Mouse (Mus musculus) mature B cell (primary cell): ENCODE data around the gene Gm28374.

ENCODE experiments used
- in situ Hi-C: fragments of 300-500 bp; cut with MboI; formaldehyde crosslinking; loops from 2 replicates; pipeline ENCODE4 v1.14.3; 2019

The Gm28374 gene

DNA sequence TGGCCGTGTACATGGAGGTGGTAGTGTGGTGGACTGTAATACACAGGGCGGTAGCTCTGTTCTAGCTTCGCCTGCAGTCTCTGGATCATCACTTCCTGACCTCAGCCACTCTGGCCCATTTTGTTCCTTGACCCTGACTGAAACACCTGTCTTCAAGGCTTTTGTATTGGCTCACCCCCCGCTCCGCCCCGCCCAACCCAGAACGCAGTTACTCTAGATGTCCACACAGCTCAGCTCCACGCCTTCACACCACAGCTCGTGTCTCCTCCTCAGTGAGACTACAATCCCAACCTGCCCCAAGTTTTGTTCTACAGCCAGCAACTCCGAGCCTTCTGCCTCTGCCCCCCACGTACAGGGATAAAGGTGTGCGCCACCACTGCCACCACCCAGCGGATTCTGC is 6.8 kb upstream of the Gm28374 start:
- in situ Hi-C loops, result no loop called here

DNA sequence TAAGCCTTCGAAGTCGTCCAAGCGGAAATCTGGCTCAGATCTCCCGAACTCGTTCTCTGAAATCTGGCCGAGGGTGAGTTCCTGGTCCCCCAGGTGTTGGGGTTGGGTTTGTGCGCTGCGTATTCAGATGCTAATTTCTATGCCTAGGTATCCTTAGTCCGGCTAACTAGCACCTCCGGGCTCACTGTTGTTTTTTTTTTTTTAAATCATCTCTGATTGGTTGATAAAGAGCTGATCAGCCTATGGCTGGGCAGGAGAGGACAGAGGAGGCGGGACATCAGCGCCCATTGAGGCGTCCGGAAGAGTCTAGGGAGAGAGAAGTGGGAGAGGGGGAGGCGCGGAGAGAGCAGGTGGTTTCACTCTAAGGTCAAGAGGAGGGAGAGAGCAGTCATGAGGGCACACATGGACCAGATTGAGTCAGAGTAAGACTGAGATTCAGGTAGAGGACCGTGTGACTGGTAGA is 3.4 kb upstream of the Gm28374 start:
- in situ Hi-C loops, result no loop called here

DNA sequence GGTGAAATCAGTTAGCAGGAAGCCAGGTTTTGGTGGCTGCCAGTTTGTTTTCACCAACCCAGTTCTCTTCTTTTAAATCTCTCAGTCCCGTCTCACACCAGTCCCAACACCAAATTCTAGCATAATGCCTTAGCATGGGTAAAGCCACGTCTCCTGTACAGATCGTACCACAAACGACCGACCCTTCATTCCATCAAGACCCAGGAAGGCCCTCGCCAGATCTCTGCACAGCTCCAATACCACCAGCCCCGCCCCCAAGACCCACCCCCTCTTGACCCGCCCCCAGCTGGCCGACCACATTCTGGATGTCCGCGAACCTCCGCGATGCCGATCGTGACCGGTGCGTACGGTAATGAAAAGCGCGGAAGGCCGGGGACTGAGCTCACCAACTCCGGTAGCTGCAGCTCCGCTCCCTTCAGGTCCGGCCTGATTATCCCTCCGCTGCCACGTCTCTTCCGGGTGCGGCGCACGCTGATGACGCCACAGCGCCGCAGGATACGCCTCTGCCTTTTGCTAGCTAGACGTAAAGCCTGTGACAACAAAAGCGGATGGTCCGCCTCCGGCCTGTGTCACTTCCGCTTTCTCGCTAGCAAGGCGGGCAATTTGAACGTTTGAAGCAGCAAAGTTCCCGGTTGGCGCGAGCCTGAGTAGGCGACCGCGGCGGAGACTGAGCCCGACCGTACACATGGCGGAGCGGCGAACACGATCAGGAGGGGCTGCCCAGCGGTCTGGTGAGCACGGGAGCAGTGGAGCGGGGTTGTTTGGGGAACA is 2.6 kb upstream of the Gm28374 start, which contains the start of the genes Zfpl1 and Cdca5:
Zfpl1 (minus strand) TSS at position 479 of the 771 bp plus-strand sequence.
Cdca5 (plus strand) TSS at position 506 of the 771 bp plus-strand sequence.
- in situ Hi-C loops, result no loop called here

DNA sequence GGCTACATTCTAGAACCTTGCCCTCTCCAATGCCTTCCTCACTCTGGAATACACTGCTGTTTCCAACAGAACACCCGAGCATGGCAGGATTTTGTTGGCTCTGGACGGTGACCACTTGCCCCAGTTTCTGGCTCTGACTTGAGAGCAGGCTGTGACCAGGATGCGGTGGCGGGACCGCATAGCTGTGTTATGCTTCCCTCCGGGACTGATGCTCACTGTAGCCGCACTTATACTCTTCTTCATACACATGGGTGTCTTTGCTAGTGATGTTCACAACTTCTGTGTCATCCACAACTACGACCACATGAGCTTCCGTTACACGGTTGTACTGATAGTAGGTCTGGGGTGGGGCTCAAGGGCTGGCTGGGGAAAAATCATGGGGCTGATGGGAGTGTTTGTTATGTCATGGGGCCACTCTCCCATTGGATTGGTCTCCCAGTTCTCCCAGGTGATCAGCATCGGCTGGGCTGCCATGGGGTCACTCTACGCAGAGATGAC is 2.0 kb downstream of the Gm28374 start, which contains the start of gene Tmem262:
Tmem262 (plus strand) TSS at position 51 of the 498 bp plus-strand sequence.
- in situ Hi-C loops, result no loop called here

DNA sequence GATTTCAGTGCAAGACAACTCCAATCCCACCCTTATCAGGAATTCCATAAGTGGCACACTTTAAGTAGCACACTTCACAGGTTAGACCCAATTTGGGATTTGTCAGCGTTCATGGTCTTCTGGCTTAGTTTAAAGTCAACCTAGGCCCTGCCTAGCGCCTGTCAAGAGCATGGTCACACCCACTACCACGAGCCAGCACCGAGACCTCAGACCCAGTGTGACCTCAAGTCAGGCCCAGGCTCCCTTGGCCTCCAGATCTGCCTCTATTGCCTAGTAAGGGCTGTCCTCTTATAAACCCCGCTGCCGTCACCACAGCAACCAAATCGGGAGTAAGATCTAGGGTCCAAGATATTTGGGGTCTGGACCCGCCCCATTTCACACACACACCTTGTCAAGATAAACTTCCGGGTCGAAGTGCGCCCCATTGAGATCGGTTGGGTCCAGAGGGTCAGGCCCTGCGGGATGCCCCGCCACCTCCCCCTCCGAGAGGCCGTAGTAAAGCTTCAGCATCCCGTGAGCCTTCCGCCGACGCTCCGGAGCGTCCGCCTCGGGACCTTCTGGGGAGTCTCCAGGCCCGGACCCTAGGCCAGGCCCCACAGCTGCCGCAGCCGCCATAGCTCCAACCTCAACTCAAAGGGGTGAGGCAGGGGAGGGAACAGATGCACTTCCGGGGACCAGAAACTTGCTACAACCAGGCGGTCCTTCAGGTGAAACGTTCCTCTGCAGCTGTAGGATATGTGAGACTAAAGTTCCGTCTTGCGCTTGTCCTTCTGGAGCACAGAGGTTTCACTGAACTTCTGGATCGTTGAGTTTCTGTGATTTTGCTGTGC is 5.3 kb downstream of the Gm28374 start, which contains the start of gene Vps51:
Vps51 (minus strand) TSS at position 668 of the 830 bp plus-strand sequence.
- in situ Hi-C loops, result no loop called here

DNA sequence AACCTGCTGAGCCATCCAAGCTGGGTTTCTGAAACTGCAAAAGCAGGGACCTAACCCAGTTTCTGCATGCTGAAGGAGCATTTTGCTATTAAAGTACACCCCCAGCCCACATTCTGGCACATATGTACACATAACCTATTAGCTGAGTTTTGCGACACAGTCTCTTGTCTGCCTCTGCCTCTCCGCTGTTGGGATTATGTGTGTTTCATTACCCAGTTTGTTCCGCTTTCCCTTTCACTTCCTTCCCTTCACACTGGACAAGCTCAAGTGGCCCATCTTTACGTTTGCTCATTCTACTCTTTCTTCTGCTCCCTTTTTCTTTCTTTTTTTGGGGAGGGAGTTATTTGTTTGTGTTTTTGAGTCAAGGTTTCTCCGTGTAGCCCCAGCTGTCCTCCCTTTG is 8.2 kb downstream of the Gm28374 start:
- in situ Hi-C loops, result no loop called here

DNA sequence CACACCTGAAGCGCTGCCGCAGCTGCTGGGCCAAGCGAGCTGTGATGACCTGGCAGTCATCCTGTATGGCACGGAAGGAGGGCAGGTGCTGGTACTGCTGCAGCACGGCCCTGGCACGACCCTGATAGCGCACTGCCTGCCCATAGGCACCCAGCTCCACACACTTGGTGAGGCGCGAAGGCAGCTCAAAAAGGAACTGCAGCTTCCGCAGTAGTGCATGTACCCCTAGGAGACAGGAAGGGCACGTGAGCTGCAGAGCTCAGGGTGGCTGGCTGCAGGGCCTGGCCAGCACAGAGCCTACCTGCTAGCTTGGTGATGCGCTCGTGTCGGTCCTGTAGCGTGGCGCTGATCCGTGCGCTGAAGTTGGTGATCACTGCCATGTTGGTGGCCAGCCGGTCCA is 10.8 kb downstream of the Gm28374 start:
- in situ Hi-C loops, result no loop called here

DNA sequence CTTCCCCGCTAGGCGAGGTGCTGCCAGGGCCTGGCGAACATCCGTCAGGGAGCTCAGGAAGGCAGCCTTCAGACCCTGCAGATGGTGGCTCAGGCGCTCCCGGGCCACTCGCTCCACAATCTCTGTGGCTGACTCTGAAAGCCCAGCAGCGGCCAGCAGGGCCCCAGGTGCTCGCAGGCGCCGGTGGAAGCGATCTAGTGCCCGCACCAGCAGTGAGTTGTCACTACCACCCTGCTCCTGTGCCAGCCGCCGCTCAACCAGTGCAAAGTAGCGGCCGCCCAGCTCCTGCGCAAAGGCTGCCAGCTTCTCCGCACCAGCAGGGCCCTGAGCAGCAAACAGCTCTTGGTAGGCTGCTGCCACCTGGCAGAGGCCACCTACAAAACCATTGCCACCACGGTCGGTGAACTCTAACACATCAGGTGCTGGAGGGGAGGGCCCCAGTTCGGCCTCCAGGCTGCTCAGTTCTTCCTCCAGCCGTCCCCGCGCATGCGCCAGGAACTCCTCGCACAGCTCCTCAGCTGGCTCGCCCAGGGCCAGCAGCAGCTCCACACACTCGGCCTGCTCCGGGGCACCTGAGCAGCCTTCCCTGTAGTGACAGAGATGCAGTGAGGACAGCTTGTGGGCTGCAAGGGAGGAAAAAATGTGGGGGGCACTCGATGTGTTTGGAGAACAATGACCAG is 11.3 kb downstream of the Gm28374 start:
- in situ Hi-C loops, result no loop called here

DNA sequence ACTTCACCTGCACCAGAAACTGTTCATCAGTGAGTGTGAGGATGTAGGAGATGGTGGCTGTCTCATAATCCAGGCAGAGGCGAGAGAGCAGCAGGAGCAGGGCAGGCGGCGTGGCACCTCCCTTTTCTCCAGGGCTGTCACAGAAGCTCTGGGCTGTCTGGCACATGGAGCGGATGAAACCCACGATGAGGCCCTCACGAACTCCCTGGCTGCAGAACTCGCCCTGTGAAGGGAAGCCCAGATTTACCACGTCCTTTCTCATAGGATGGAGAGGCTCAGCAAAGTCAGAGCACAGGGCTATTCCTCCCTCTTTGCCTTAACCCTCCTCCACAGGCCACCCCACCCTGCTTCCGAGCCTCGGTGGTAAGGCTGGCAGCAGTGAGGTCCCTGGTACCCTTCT is 12.2 kb downstream of the Gm28374 start:
- in situ Hi-C loops, result no loop called here

DNA sequence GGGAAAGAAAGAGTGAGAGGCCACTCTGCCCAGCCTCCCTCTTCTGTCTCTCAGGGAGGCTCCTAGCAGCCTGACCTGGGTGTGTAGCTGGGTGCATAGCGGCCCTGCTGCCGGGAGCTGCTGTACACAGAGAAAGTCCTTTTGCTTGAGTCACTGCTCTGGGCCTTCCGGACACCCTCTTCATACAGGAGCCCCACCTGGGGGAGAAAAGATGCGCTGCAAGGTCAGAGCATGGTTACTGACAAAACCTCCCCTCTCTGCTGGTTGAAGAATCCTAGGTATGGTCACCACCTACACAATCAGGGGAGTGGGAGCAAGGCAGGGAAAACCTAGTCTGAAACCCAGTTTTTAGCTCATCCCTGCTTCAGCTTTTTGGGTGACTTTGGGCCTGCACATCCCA is 13.1 kb downstream of the Gm28374 start:
- in situ Hi-C loops, result no loop called here

DNA sequence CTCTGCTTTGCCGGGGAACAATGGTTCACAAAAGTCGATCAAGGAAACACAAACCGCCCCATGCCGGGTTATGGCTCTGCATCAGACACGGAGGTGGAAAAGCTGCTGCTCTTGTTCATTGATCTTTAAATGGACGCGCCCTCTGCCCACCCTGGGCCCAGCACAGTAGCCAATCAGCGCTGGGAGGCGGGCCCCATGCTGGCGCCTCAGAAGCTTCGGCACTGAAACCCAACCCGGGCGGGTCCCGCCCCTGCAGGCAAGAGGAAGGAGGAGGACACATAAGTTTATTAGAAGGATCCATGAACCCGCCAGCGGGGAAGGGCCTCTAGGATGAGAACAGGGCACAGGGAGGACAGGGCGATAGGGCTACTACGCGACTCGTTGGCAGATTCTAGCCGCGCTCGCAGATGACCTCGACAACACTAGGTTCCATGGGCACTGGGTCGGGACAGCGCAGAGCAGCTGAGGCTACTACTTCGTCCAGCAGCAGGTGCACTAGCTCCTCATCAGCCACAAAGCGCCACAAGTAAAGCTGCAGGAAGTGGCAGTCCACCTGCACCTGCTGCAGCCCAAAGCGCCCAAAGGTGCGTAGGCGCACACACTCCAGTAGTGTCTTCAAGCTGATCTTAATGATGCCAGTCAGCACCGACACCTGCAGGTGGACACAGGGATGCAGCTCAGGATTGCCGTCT is 14.2 kb downstream of the Gm28374 start, which contains the start of gene Tm7sf2:
Tm7sf2 (minus strand) TSS at position 650 of the 692 bp plus-strand sequence.
- in situ Hi-C loops, result no loop called here

DNA sequence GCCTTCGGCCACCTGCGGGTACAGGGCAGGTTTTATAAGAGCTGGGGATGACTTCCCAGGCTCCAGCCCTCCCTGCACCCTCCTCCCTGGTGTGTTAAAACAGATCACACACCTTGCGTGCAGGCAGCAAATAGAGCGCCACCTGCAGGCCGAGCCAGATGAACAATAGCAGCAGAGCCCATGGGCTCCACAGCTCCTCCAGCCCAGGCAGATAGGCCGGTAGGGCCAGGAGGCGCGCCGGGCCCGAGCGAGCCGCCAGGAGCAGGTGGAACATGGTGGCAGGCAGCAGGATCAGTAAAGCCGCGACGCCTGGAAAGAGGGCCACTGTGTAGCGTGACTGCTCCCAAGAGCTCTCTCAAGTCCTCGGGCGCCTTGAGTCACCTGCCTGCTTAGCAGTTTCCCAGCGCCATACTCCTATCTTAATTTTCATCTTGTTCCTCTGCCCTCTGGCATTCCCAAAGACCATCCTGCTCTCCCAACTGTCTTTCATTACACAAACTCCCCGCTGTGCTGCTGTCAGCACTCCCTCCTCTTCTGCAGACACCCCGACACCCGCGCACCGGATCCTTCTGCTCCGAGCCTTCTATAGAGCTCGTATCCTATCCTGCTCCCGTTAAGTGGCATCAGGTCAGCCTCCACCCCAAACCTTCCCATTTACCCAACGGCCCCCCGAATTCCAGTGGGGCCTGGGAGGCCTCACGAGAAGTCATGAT is 14.9 kb downstream of the Gm28374 start:
- in situ Hi-C loops, result no loop called here

DNA sequence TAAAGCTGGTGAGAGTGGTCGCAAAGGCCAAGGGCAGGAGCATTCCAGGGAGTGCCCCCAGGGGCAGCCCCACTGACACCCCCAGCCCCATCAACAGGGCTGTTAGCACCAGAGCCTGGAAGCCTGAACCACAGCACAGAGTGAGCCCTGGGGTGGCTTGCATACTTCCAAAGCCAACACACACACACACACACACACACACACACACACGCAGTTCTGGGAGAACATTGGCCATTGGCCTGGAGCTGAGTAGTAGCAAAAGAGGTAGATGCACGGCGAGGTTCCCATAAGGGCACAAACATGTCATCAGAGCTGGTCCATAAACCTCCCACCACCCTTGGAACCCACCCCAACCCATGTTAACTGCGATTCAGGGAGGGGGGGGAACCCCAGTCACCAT is 15.5 kb downstream of the Gm28374 start:
- in situ Hi-C loops, result no loop called here

DNA sequence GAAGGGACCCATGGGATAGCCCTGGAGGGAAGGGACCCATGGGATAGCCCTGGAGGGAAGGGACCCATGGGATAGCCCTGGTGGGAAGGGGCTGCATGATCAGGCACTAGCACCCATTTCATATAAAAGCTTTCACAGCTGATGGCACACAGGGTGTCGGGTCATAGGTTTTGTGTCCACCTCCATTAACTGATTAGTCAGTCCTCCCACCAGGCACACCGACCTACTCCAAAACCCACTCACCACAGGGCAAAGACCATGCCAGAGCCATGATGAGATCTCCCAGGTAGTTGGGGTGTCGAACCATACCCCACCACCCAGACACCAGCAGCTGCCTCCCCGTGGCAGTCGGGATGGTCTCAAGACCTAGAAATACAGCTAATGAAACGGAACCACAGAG is 19.0 kb downstream of the Gm28374 start:
- in situ Hi-C loops, result no loop called here

DNA sequence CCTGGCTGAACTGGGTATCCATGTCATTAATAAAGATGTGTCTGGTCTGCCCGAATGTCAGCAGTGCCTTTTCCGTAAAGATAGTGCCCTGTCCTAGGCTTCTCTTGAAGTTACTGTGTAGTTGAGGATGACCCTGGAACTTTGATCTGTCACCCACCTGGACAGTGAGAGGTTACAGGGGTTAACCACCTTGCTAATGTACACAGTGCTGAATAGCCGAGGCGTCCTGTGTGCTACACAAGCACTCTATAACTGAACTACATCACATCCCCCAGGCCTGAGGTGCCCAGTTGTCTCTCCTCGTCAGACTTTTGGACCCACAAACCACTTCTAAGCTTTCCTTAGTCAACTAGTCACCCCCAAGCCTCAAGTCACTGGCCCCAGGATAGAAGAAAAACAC is 19.6 kb downstream of the Gm28374 start:
- in situ Hi-C loops, result no loop called here

DNA sequence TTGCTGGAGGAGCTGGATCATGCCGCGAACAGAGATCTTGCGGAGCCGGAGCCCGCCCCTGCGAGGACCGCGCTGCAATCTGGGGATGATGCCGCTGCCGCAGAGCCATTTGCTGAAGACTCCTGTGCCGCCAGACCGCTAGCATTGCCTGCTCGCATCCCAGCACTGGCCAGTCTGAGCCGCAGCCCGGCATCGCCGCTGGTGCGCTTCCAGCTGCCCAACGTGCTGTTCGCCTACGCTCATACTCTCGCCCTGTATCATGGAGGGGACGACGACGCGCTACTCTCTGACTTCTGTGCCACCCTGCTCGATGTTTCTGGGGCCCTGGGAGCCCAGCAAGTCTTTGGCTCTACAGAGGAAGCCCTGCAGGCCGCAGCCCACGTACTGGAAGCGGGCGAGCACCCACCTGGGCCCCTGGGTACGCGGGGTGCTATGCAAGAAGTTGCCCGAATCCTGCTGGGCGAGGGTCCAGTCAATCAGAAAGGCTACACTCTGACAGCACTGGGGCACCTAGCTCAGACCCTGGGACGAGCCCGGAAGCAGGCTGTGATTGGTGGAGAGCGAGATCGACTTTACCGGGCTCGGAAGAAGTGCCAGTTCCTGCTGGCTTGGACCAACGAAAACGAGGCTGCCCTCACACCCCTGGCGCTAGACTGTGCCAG is 20.3 kb downstream of the Gm28374 start:
- in situ Hi-C loops, result no loop called here

DNA sequence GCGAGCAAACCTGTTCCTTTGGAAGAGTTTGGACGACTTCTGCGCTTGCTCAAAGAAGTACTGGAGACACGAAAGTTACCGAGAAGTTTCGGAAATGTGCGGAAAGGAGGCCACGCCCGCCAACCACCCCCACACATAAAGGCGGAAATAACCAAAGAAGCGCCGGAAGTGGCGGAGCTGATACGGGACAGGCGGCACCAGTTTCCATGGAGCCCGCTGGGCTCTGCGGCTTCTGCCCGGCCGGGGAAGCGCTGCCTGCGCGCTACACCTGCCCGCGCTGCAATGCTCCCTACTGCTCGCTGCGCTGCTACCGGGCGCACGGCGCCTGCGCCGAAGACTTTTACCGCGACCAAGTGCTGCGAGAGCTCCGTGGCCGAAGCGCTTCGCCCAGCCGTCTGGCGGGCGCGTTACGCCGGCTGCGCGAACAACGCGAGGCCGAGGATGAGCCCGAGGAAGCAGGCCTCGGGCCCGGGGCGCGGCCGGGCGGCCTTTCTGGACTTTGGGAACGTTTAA is 21.0 kb downstream of the Gm28374 start, which contains the start of gene Znhit2:
Znhit2 (plus strand) TSS at position 172 of the 513 bp plus-strand sequence.
- in situ Hi-C loops, result no loop called here

DNA sequence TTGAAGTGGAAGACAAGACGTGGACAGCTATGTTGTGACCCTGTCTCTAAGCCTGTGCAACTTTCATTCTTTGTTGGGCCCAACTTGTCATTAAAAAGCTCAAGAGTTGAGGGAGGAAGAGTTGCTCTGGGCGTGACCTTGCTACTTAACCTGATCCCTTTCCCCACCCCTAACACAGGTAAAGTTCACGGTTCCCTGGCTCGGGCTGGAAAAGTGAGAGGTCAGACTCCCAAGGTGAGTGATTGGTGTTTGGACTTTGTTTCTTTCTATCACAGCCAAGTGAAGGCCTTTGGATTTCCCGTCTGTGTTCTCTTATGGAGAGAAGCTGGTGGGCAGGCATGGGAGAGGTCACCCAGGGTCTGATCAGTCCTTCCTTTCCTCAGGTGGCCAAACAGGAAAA is 23.1 kb downstream of the Gm28374 start:
- in situ Hi-C loops, result no loop called here

DNA sequence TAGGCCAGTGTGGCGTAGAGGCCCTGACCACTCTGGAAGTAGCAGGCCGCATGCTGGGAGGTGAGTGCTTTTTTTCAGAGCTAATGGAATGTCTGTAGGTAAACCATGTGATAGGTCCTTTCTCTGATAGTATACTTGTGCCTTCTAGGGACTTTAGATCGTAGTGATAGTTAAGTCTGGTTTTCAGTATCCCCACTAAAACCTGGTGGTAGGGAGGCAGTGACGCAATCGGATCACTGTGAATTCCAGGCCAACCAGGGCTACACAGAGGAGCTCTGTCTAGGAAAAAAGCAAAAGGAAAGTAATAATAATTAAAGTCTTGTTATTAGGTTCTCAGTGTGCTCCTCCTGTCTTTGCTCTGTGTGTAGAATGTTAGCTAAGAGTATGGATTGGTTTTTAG is 23.5 kb downstream of the Gm28374 start:
- in situ Hi-C loops, result no loop called here
